Mouse (Mus musculus) G1E (cell line): ENCODE measurements at regions not wholly inside any gene's neighbourhood (a gene's known extent, or its start where the extent isn't known, plus 50 kb on each side); places are given as distances from the start of the nearest gene placed in this dataset.
"Not testable (repeated sequence)": the region's sequence is repeated elsewhere in the genome, so short reads cannot be mapped to it uniquely, and the experiment has no call there.

Source experiments
- ATAC-seq: 2 replicates; pipeline ENCODE4 v1.8.0; 2016; ENCODE audit warnings: mild to moderate bottlenecking; ENCODE audit not compliant: insufficient number of reproducible peaks, poor library complexity, low FRiP score, severe bottlenecking; ENCODE audit errors: extremely low read depth
- DNase-seq: peaks from one replicate; pipeline ENCODE4 v3.0.0; 2012; ENCODE audit warnings: low spot score
- H3K27me3 ChIP-seq: 2 replicates; pipeline ENCODE4 v1.6.1; 2012; ENCODE audit warnings: mild to moderate bottlenecking, low read length, inconsistent platforms; ENCODE audit not compliant: insufficient read depth
- H3K36me3 ChIP-seq: replicated peaks from 2 replicates; pipeline ENCODE3; 2012; ENCODE audit warnings: mild to moderate bottlenecking, inconsistent platforms
- H3K4me1 ChIP-seq: 2 replicates; pipeline ENCODE4 v1.6.1; 2012; ENCODE audit warnings: low read depth, low read length, inconsistent platforms, mixed read lengths; ENCODE audit not compliant: insufficient read depth
- H3K4me3 ChIP-seq: 2 replicates; pipeline ENCODE4 v1.5.1; 2012; ENCODE audit warnings: low read depth, mild to moderate bottlenecking, inconsistent platforms, low read length, moderate library complexity, mixed read lengths
- H3K9me3 ChIP-seq: replicated peaks from 2 replicates; pipeline ENCODE4 v1.6.1; 2012; ENCODE audit warnings: inconsistent platforms
- CTCF ChIP-seq: IDR thresholded peaks from 2 replicates; pipeline ENCODE4 v1.5.1; 2012; ENCODE audit warnings: low read depth, low read length, inconsistent platforms, mixed read lengths
- GATA1 ChIP-seq: IDR thresholded peaks from 2 replicates; pipeline ENCODE4 v1.6.1; 2012; ENCODE audit warnings: borderline replicate concordance, low read length, inconsistent platforms, mixed read lengths
- GATA2 ChIP-seq: IDR thresholded peaks from 2 replicates; pipeline ENCODE4 v1.6.1; 2012; ENCODE audit warnings: low read depth, low read length, inconsistent platforms, borderline replicate concordance
- POLR2AphosphoS5 ChIP-seq: IDR thresholded peaks from 2 replicates; pipeline ENCODE4 v1.6.1; 2012; ENCODE audit warnings: low read depth, low read length, inconsistent platforms; ENCODE audit not compliant: insufficient replicate concordance
- TAL1 ChIP-seq: conservative IDR thresholded peaks from 2 replicates; pipeline ENCODE4 v1.6.1; 2012; ENCODE audit warnings: low read depth, low read length, inconsistent platforms, mixed read lengths

DNA sequence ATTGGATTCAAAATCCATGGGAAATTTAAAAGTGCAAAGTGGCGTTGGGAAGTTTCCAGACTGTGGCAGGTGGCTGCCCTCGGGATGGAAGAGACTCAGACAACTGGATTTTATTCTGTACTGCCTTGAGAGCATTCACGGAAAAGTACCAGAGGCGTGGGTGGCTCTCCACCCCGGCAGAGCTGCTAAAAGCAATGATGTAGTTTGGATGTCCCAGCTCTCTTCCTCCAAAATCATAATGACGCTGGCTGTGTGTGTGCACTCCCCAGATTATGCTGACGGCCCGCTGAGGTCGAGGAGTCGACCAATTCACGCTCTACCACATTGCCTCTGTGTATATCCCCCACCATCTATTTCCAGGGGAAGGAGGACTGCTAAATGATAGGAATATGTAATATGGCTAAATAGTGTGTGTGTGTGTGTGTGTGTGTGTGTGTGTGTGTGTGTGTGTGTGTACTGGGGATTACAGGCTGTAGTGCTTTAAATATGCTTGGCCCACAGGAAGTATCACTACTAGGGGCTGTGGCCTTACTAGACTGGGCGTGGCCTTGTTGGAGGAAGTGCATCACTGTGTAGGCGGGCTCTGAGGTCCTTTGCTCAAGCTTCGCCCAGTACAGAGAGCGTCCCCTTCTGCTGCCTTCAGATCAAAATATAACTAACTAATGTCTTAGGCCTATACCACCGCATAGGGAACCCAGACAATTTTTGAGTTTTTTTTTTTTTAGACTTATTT is 179.0 kb downstream of the Katnal1 start:
- TF ChIP-seq TAL1 (no peak), POLR2AphosphoS5 (no peak), GATA2 (no peak), GATA1 (no peak), CTCF (no peak)
- Histone ChIP-seq H3K9me3 (peaks cover 67% of the 10 kb centered on the region), H3K27me3 (no peaks in the 10 kb centered on the region), H3K4me1 (no peaks in the 10 kb centered on the region), H3K4me3 (no peak overlapping the region), H3K36me3 (no peaks in the 10 kb centered on the region)
- DNase-seq = no peak
- no peak for ATAC-seq

DNA sequence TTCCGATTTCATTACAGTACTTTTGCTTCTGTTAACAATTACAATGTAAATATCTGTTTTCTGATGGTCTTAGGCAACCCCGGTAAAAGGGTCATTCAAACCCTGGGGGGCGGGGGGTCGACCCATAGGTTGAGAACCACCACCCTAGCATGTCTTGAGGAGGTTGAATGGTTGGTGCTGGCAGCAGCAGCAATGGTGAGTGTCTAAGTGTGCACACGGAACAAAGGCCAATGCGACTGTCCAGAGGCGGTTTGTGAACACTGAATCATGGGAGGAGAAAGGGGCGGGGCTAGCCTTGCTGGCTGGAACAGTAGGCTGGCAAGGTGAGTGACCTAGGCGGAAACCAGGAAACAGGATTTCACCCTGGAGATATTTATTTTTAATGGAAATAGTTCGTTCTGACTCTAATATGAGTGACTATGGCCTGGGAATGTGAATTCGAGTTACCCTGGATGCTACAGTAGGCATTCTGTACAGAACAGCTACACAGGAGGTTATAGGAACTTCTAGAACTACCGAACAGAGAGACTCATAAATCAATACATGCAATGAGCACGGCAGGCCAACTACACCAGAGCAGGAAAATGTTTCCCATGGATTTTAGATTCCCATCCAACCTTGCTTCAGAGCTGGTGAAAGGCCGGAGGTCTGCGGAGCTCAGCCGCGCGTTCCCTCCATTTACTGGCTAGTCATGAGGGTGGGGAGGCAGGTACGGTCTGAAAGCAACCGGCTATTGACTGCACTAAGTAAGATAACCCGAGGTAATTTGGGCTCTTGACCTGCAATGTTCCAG is 181.0 kb downstream of the Katnal1 start:
- Histone ChIP-seq H3K27me3 (no peaks in the 10 kb centered on the region), H3K4me1 (no peaks in the 10 kb centered on the region), H3K9me3 (peaks cover 70% of the 10 kb centered on the region), H3K36me3 (no peaks in the 10 kb centered on the region), H3K4me3 (no peak overlapping the region)
- DNase-seq (no peak), ATAC-seq (no peak)
- no peak for TF ChIP-seq GATA1
- no peak for TF ChIP-seq POLR2AphosphoS5
- no peak for TF ChIP-seq TAL1
- no peak for TF ChIP-seq GATA2
- no peak for TF ChIP-seq CTCF

DNA sequence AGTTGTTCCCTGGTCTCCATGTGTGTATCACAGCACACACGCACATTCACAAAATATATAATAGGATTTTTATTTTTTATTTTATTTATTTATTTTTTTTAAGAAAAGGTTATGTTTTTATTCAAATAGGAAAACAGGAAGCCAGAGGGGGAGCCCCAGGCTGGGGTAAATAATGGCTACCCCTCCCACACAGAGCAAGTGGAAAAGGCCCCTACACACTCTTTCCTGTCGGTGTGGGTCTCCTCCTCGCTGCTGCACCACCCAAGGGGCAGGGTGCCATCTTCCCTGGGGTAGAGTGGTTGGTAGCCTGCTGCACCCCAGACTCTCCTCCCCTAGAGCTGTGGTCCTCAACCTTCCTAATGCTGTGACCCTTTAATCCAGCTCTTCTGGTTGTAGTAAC is 181.6 kb downstream of the Katnal1 start:
- Histone ChIP-seq H3K4me1 (no peaks in the 10 kb centered on the region), H3K4me3 (no peak overlapping the region), H3K9me3 (peaks cover 70% of the 10 kb centered on the region), H3K27me3 (no peaks in the 10 kb centered on the region), H3K36me3 (no peaks in the 10 kb centered on the region)
- DNase-seq (no peak), ATAC-seq (no peak)
- no peak for TF ChIP-seq GATA2
- no peak for TF ChIP-seq CTCF
- no peak for TF ChIP-seq GATA1
- no peak for TF ChIP-seq TAL1
- TF ChIP-seq POLR2AphosphoS5 = no peak

DNA sequence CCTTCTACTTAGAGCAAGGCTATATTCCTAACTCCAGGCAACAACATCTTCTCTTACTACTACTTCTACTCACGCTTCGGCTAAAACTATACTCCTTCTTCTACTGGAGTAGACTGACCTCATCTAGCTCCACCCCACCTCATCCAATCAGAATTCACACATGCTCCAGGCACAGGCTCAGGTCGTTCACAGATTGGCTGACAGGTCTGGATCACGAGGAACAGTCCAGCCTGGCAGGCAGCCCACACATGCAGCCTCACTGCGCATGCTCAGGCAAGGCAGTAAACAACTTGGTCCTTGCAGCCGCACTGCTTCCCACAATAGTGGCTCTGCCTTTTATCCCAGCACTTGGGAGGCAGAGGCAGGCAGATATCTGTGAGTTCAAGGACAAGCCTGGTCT is 182.4 kb downstream of the Katnal1 start:
- H3K27me3 ChIP-seq, DNase-seq, H3K4me1 ChIP-seq, ATAC-seq, H3K36me3 ChIP-seq, H3K4me3 ChIP-seq: not testable (repeated sequence)
- H3K9me3 ChIP-seq = peaks cover 73% of the 10 kb centered on the region

DNA sequence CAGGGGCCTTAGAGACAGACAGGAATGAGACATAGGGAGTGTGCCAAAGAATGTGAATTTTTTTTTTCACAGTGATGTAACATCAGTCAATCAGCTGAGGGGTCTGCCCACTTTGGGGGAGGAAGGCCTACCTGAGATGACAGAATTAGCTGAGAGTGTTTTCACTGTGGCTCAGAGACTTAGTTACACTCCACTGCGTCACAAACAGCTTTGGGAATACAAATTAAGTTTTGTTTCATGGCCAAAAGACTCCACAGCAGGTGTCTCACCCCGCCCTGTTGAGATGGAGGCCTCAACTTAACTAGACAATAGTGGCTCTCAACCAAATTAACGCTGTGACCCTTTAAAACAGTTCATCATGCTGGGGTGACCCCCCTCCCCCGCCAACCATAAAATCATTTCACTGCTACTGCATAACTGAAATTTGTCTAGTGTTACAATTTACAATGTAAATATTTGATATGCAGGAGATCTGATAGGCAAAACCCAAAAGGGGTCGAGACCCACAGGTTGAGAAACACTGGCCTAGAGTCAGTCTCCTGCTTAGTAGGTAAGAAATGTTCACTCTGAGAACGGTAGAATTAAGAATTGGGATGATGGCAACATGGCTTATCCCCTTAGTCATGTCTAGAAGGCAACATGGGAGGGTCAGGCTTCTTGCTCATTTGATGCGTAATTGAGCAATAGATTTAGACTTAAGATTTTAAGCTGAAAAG is 184.3 kb downstream of the Katnal1 start:
- TF ChIP-seq POLR2AphosphoS5 (no peak), GATA2 (no peak), CTCF (no peak), TAL1 (no peak), GATA1 (no peak)
- no peak for ATAC-seq

DNA sequence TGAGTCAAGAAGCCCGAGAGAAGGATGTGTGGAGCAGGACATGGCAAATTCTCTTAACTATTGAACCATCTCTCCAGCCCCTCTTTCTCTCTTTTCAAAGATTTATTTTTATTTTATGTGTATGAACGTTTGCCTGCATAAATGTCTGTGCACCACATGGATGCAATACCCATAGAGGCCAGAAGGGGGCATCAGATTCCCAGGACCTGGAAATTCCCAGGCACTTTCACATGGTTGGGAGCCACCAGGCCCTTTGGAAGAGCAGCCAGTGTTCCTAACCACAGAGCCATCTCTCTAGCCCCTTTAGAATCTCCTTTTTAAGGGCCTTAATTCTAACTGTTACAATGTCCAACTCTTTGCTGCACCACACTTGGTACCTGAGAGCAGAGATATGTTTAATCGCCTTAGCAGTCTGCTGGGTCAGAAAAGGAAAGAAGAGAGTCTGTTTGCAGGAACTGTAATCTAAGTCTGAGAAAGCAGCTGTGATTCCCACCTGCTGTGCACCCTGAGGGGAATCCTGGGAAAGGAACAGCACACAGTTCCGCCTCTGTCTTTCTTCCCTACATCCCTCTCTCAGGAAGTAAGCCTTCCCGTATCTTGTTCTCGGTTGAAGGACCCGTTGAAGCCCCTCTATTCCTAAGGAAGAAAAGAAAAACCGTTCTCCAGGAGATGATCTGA is 186.8 kb downstream of the Katnal1 start:
- ATAC-seq (no peak), DNase-seq (no peak)
- Histone ChIP-seq H3K36me3 (no peaks in the 10 kb centered on the region), H3K4me1 (no peaks in the 10 kb centered on the region), H3K9me3 (peaks cover 93% of the 10 kb centered on the region), H3K4me3 (no peak overlapping the region), H3K27me3 (no peaks in the 10 kb centered on the region)
- TF ChIP-seq CTCF (peak; percentile 4; the same call in 1 of the 2 replicates), POLR2AphosphoS5 (no peak)

More for the DNA sequence above, 184.3 kb downstream of the Katnal1 start:
- H3K4me1 ChIP-seq = no peaks in the 10 kb centered on the region
- no peaks in the 10 kb centered on the region for H3K27me3 ChIP-seq
- no peak overlapping the region for H3K4me3 ChIP-seq
- H3K9me3 ChIP-seq = peaks cover 85% of the 10 kb centered on the region
- no peak for DNase-seq
- H3K36me3 ChIP-seq = no peaks in the 10 kb centered on the region
